In genomic region chr6:86847816-86848215, GRCm38 (mm10) we compare ENCODE assay signal across 10 mouse cellular contexts. TPM values are rescaled to one million over a fixed set of nuclear protein-coding genes. Genes with fewer than 3 reads are reported as not detected.
DNase-seq lines count a peak whose midpoint lies in the region; ATAC-seq and TF ChIP-seq lines count a peak whose summit lies in the region.
"Had no signal": no experiment of that assay in that cellular context is flagged by ENCODE, and none has a peak within 500 bp of the region (broad histone marks: within the 10 kb centered on the region; RNA-seq: fewer than 3 reads in every experiment).

No protein-coding gene starts in this region.

- no peak for ATAC-seq in lung, embryonic 15.5 days (ENCODE audit: borderline replicate concordance, extremely low read depth, low FRiP score, low TSS enrichment)
- ATAC-seq in intestine, postnatal 0 days = no peak
- ATAC-seq in neural tube, embryonic 12.5 days (ENCODE audit: low FRiP score, low read depth) = no peak
- ATAC-seq in megakaryocyte, adult 5-6 weeks (ENCODE audit: poor library complexity, severe bottlenecking) = no peak

- H3K9ac ChIP-seq in lung, embryonic 15.5 days = no peak overlapping the region
- H3K9ac ChIP-seq in intestine, postnatal 0 days (ENCODE audit: low read depth, low read length) = no peak overlapping the region
- 0 out of 2 replicates have a peak overlapping the region, but pooled peaks have one; percentile 87 for H3K9ac ChIP-seq in neural tube, embryonic 12.5 days

- H3K4me2 ChIP-seq in lung, embryonic 15.5 days = no peak overlapping the region
- peak overlapping the region; percentile 84 for H3K4me2 ChIP-seq in intestine, postnatal 0 days (replicated peaks; ENCODE audit: low read depth)
- peak overlapping the region; percentile 86 for H3K4me2 ChIP-seq in neural tube, embryonic 12.5 days (replicated peaks)

- H3K4me3 ChIP-seq in lung, embryonic 15.5 days = peak overlapping the region; percentile 84
- peak overlapping the region; percentile 94 for H3K4me3 ChIP-seq in forebrain, embryonic 10.5 days
- H3K4me3 ChIP-seq in intestine, postnatal 0 days (ENCODE audit: low read depth, low read length) = no peak overlapping the region
- H3K4me3 ChIP-seq in neural tube, embryonic 12.5 days = peak overlapping the region; percentile 77

- no peak for DNase-seq in lung, postnatal 25 days (ENCODE audit: low spot score)
- no peak for DNase-seq in forebrain, embryonic 10.5 days (ENCODE audit: extremely low spot score, low spot score)
- DNase-seq in urinary bladder, postnatal 36 days (ENCODE audit: low spot score in 2 of 2) = no peak
- no peak for DNase-seq in adrenal gland, postnatal 25 days
- DNase-seq: cerebellum, adult 9-11 months; lung, postnatal 36 days had no signal

- H3K36me3 ChIP-seq in lung, embryonic 15.5 days = no peaks in the 10 kb centered on the region
- H3K36me3 ChIP-seq in forebrain, embryonic 10.5 days (replicated peaks) = no peaks in the 10 kb centered on the region
- no peaks in the 10 kb centered on the region for H3K36me3 ChIP-seq in intestine, postnatal 0 days (ENCODE audit: control insufficient read depth, insufficient read depth)
- H3K36me3 ChIP-seq in neural tube, embryonic 12.5 days = no peaks in the 10 kb centered on the region

- no peaks in the 10 kb centered on the region for H3K27me3 ChIP-seq in lung, embryonic 15.5 days
- H3K27me3 ChIP-seq in forebrain, embryonic 10.5 days (ENCODE audit: poor library complexity, severe bottlenecking) = no peaks in the 10 kb centered on the region
- H3K27me3 ChIP-seq in intestine, postnatal 0 days (replicated peaks; ENCODE audit: control insufficient read depth, insufficient read depth, low read length) = no peaks in the 10 kb centered on the region
- no peaks in the 10 kb centered on the region for H3K27me3 ChIP-seq in neural tube, embryonic 12.5 days (replicated peaks)

- peaks cover 30% of the 10 kb centered on the region for H3K4me1 ChIP-seq in lung, embryonic 15.5 days
- peaks cover 35% of the 10 kb centered on the region for H3K4me1 ChIP-seq in forebrain, embryonic 10.5 days
- H3K4me1 ChIP-seq in intestine, postnatal 0 days (replicated peaks; ENCODE audit: control insufficient read depth, insufficient read depth, low read length) = no peaks in the 10 kb centered on the region; the same call in 1 of the 2 replicates
- peaks cover 30% of the 10 kb centered on the region for H3K4me1 ChIP-seq in neural tube, embryonic 12.5 days

- no peak overlapping the region for H3K27ac ChIP-seq in lung, embryonic 15.5 days
- no peak overlapping the region for H3K27ac ChIP-seq in forebrain, embryonic 10.5 days
- H3K27ac ChIP-seq in intestine, postnatal 0 days (ENCODE audit: low read depth, low read length) = no peak overlapping the region
- no peak overlapping the region for H3K27ac ChIP-seq in neural tube, embryonic 12.5 days

- no peak for TF ChIP-seq CTCF in intestine, postnatal 0 days (IDR thresholded peaks at IDR 0.05; ENCODE audit: low read depth)

- WGBS in lung, embryonic 15.5 days = 90% methylated on average over 8 of the region's 8 CpGs
- WGBS in forebrain, embryonic 10.5 days = 94% methylated on average over 8 of the region's 8 CpGs
- 89% methylated on average over 8 of the region's 8 CpGs for WGBS in intestine, postnatal 0 days
- WGBS in neural tube, embryonic 12.5 days = 93% methylated on average over 8 of the region's 8 CpGs

- H3K9me3 ChIP-seq in lung, embryonic 15.5 days = no peaks in the 10 kb centered on the region
- H3K9me3 ChIP-seq in forebrain, embryonic 10.5 days = no peaks in the 10 kb centered on the region
- H3K9me3 ChIP-seq in intestine, postnatal 0 days (ENCODE audit: control insufficient read depth) = no peaks in the 10 kb centered on the region
- no peaks in the 10 kb centered on the region for H3K9me3 ChIP-seq in neural tube, embryonic 12.5 days

RNA-seq across cellular contexts. Expression of gene Aak1, which starts 1.5 kb away (rescaled TPM):
- polyA plus RNA-seq in lung, embryonic 15.5 days (2015; fragmentation: Nextera tagmentation; extraction: Ambion mirVana) = 12.0 and 17.2 TPM in 2 replicates
- polyA plus RNA-seq in forebrain, embryonic 10.5 days (2016; fragmentation: Nextera tagmentation; extraction: Ambion mirVana) = 11.4 and 13.6 TPM in 2 replicates
- polyA plus RNA-seq in intestine, postnatal 0 days (2015; fragmentation: Nextera tagmentation; extraction: Ambion mirVana) = 5.7 and 7.2 TPM in 2 replicates
- 30.3 and 34.6 TPM in 2 replicates for polyA plus RNA-seq in neural tube, embryonic 12.5 days (2016; fragmentation: Nextera tagmentation; extraction: Ambion mirVana)
- total RNA-seq in megakaryocyte, adult 5-6 weeks (2015) = 29.7 and 37.6 TPM in 2 replicates
- 5.3 and 12.9 TPM in 2 replicates for total RNA-seq in megakaryocyte, adult 5-6 weeks (2017)
- total RNA-seq in adrenal gland, postnatal 25 days (2021) = 93.8 and 99.7 TPM in 2 replicates

RNA-seq across cellular contexts. Expression of gene Anxa4, which starts 54.4 kb away (rescaled TPM):
- 120 and 130 TPM in 2 replicates for polyA plus RNA-seq in lung, embryonic 15.5 days (2015; fragmentation: Nextera tagmentation; extraction: Ambion mirVana)
- 4.2 TPM in 2 replicates for polyA plus RNA-seq in forebrain, embryonic 10.5 days (2016; fragmentation: Nextera tagmentation; extraction: Ambion mirVana)
- 541 and 578 TPM in 2 replicates for polyA plus RNA-seq in intestine, postnatal 0 days (2015; fragmentation: Nextera tagmentation; extraction: Ambion mirVana)
- 6.8 and 7.4 TPM in 2 replicates for polyA plus RNA-seq in neural tube, embryonic 12.5 days (2016; fragmentation: Nextera tagmentation; extraction: Ambion mirVana)
- 41.8 and 43.7 TPM in 2 replicates for total RNA-seq in megakaryocyte, adult 5-6 weeks (2015)
- total RNA-seq in megakaryocyte, adult 5-6 weeks (2017) = 55.9 and 65.7 TPM in 2 replicates
- total RNA-seq in adrenal gland, postnatal 25 days (2021) = 56.7 and 68.9 TPM in 2 replicates

Comparison
In these comparisons a context has a peak if more than half of its experiments do, and no peak if none do; other contexts are left out.
1. RNA of gene Anxa4, which starts 54.4 kb away (polyA plus RNA-seq): 541 to 578 TPM in intestine, postnatal 0 days and 120 to 130 TPM in lung, embryonic 15.5 days; 6.8 to 7.4 TPM in neural tube, embryonic 12.5 days and 4.2 TPM in forebrain, embryonic 10.5 days; every median in the first group is over 10 times any median in the second.